Mouse (Mus musculus): ENCODE results near the gene Ppp2r5b.

The Ppp2r5b gene

DNA sequence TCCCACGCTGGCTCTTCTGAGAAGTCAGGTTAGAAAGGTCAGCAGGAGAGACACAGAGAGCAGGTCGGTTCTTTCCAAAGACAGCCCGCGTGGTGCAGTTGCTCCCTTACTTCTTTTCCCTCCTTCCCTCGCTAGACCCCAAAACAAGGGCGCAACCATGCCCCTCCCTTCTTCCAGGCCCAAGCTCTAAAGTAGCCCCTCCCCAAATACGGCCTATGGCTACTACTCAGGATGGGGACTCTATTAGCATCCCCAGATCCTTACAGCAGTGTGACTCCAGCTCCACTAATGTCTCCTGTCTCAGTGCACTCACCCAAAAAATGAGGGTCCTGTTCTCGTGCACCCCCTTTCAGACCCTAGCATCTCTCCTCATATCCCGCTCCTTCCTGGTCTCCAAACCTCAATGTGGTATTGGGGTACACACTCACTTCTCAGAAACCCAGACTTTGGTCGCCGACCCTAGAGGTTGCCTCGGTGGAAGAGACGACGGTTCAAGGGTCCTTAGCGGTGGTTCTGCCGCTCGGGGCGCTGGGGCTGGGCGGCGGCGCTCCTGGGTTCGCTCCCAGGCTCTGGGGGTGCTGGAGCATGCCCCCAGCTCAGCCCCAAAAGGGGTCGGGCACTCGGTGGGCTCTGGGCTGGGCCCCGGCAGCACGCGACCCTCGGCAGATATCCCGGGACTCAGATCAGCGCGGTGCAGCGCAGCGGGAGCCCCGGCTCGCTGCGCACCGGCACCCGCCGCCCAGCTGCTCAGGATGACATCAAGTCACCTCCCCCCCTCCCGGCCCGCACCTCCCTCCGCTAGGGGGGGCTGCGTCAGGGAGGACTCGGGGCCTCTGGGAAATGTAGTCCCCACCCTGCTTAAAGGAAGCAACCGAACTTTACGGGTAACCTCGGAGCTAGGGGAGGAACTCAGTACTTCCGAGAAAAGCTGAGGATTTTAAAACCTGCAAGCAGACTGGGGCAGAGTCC, at the start of gene Ppp2r5b:
Ppp2r5b (minus strand) TSS at position 789 of the 969 bp plus-strand sequence.
- in situ Hi-C loops (cut with MboI) = no loop called here

DNA sequence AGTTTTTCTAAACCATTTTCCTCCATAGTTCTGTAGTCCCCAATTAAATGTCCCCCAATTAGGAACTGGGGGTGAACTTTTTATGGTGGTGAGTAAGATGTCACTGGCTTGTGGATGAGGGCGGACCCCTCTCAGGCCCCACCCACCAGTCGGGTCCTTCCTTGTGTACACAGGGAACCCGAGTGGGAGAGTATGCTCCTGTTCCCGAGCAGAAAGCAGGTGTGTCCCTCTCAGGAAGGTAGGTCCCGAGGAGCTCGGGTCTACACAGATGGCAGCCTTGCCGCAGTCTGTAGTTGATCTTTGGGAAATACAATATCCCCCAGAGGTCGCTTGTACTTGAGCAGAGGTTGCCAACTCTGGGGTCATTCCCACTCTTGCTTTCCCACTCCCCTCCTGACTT, 49.6 kb upstream of the Ppp2r5b start:
- in situ Hi-C loops (cut with MboI) = no loop called here

DNA sequence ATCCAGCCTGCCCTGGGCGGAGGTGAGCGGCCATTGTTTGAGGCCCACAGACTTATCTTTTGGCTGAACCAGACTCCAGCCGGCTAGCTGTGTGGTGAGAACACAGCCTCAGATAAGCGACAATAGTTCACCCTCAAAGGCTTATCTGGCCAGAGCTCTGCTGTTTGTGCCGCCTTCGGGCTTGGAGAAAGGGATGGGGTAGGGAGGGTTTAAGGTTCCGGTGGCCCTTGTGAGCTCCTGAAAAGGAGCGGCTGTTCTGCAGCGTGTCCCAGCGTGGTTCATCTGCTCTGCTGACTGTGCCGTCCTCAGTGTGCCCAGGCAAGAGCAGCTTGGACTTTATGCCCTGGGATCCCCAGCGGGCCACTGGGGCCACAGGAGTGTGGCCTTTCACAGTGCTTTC, 48.8 kb upstream of the Ppp2r5b start:
- in situ Hi-C loops (cut with MboI) = no loop called here

DNA sequence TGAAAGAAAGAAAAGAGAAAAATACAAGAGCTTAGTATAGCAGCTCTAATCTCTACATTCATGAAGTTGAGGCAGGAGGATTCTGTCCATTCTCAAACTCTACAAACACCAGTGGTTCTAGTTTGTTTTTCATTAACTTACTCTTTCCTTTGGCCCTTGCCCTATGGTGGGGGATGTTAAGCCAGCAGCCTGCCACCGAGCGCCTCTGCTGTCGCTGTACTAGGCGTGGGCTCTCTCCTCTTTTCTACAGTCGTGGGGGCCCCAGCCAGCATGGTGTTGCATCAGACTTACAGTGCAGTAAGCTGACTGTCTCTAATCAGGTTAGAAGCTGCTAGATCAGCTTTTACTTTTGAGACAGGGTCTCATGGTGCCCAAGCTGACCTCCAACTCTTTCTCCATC, 47.3 kb upstream of the Ppp2r5b start:
- in situ Hi-C loops (cut with MboI) = no loop called here

DNA sequence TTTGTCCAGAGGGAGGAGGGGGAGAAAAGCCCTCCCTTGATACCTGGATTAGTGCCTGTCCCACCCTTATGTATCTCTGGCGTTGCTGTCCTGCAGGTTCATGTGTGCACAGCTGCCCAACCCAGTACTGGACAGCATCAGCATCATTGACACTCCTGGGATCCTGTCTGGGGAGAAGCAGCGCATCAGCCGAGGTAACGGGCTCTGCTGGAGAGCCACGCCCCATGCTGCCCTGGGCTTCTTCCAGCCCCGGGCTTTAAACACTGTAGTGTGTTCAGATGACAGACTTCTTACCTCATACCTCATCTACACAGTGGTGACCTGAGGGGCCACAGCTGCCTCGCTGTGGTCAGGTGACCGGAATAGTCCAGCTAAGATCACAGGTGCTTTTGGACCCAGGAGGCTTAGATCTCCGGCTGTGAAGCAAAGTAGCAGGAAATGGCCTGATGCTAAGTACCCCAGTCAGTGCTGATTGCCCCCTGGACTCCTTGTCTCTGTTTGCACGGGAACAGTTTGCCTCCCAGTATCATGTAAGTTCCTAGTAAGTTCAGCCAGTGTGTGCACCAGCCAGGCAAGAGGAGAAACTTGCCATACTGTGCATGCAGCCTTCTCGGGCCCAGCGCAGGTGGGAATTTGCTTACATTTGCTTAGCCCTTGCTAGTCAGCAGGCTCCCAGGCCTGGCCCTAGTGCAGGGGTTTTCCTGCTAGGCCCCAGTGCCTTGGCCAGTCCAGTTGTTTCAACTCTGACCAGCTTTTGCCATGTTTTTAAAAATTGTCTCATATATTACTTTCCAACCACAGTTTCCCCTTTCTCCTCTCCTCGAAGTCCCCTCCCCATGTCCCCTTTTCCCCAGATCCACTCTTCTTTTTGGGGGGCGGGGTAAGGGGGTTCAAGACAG, 45.7 kb upstream of the Ppp2r5b start:
- in situ Hi-C loops (cut with MboI) = no loop called here

DNA sequence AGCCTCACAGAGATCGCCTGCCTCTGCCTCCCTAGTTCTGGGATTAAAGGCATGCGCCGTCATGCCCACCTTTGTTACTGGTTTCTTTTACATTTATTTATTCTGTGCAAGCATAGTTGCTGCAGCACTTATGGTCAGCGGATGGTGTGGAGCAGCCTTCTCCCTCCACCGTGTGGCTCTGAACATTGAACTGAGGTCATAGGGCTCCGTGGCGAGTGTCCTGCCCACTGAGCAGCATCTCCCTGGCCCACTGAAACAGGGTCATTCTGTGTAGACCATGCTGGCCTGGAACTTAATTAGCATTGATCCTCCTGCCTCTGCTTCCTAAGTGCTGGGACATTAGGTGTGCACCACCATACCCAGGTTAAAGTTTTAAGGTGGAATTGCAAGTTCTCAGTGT, 44.9 kb upstream of the Ppp2r5b start:
- in situ Hi-C loops (cut with MboI) = no loop called here

DNA sequence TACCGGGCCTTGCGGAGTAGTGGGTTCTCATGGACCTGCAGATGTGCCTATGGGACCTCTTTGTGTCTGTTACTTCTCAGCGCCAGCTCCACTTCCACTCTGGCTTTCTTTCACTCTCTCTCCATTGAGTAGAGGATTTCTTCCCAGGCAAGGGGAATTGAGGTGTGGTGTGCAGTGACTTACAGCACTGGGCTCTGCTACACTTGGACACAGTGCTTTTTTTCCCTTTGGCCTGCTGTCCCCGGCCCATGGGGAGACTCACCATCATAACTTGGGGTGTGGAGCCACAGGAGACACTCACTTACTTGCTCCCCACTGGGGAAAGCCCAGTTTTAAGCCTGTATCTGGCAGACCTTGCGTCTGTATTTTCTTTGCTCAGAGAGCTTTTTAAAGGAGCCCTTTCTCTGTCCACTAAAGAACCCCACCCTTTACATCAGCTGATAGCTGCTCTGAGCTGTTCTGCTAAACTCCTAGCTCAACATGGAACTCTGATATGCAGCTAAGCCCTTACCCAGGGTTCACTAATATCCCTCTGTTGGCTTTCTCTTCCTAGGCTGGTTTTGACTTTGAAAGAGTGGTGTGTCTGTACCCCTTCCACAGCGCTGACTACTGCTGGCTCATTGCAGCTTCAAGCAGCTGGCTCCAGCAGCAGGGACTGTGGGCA, 43.9 kb upstream of the Ppp2r5b start:
- in situ Hi-C loops (cut with MboI) = no loop called here

DNA sequence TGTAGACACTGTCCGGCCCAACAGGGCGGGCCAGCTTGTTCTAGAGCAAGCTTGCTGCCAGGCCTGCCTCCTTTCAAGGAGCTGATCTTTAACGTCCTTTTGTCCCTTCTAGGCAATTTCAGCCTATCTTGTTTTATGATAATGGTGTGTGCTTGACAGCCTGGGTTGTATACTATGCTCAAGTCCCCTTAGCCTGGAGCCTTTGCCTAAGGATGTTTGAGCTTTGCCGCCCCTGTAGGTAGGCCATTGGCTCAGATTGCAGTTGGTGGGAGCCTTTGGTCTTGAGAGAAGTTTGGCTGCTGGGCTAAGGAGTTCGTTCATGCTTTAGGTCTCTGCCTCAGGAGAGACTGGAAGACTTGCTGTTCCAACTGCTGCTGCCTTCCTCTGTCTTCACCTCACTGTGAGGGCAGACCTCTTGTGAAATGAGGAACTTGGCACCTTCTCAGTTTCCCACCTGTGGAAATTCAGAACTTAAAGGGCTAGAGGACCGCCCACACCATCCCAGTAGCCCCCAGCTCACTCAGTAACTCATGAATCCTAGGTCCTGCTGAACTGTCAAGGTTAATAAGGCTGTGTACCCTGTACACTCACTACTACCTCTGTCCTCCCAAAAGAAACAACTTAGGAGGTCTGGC, 42.9 kb upstream of the Ppp2r5b start:
- in situ Hi-C loops (cut with MboI) = no loop called here

DNA sequence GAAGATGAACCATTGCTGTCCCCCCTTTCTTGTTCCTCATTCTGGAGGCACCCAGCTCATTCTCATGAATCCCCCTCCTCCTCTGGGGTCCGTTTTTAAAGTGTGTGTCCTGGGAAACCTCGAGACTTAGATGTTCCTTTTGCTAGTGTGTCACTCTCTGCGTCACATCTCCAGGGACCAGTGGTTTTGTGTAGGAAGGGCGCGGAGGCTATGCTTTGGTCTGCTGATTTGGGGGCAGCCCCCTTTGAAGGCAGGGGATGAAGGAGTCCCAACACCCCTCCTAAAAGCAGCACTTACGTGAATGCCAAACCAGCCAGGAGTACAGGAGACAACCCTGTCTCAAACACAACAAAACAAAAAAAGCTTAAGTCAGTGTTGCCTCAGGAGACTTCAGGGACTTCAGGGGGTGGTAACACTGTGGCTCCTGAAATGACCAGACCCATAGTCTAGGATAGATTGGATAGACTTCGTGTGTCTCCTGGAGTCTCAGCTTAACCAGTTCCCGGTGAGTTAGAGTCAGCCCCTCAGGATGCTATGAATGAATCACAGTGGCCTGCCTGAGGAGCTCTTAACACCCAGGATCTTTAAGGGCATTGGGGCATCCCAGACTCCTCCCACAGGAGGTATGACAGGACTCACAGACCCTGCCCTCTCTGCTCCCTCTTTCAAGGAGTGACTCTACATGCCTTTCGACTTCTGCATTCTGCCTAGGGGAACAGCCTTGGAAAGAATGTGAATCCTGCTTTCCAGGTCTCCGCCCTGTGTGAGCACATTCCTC, 42.2 kb upstream of the Ppp2r5b start:
- in situ Hi-C loops (cut with MboI) = no loop called here

DNA sequence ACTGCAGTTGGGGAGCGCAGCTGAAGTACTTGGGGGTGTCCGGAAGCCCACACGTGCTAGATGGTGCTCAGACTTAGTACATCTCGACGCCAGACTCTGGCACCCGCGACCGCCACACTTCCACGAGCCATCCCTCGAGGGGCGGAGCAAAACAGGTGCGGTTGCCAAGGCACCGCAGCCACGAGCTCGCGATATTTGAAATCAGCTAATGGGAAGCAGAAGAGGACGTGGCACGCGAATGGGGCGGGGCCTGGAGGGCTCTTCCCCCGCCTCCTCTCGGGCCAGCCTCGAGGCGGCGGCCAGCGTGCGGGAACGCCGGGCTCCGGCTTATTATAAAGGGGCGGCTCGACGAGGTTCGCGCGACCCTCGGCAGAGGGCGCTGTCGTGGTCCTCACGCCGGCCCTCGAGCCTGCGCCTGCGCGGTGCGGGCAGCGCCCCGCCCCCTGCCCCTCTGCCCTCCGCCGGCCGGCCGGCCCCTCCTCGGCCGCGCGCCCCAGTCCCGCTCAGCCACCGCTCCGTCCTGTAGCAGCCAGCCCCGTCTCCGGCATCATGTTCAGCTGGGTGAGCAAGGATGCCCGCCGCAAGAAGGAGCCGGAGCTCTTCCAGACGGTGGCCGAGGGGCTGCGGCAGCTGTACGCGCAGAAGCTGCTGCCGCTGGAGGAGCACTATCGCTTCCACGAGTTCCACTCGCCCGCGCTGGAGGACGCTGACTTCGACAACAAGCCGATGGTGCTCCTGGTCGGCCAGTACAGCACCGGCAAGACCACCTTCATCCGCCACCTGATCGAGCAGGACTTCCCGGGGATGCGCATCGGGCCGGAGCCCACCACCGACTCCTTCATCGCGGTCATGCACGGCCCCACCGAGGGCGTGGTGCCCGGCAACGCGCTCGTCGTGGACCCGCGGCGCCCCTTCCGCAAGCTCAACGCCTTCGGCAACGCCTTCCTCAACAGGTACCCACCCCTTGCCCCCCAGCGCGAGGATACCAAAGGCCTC, 41.1 kb upstream of the Ppp2r5b start, which contains the start of gene Ehd1:
Ehd1 (plus strand) TSS at position 300 of the 996 bp plus-strand sequence.
- in situ Hi-C loops (cut with MboI) = no loop called here

DNA sequence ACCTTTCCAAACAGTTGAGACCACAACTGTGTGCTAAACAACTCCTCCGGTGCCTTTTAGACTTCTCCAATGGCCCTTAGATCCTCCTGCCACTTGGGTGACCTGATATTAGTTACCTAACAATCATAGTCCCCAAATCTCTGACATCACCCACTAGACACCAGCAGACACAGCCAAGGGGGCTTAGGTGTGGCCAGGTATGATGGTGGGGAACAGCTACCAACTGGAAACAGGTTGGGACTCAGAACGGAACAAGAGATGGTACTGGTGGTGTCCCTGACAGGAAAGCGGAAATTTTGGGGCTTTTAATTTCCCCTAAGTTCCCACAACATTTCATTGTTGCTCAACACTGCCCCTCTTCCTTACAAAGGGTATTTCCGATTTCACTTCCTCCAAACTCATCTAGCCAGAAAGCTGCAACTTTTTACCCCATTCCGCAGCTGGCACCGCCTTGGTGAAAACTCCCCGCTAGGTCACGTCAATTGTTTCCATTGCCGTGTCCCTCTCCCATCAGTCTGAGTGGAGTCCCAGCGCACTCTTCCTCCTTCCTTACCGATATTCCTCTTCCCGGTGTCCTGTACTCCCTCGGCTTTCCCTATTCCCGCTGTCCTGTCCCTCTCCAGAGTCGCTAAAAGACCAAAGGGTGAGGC, 40.2 kb upstream of the Ppp2r5b start:
- in situ Hi-C loops (cut with MboI) = no loop called here

DNA sequence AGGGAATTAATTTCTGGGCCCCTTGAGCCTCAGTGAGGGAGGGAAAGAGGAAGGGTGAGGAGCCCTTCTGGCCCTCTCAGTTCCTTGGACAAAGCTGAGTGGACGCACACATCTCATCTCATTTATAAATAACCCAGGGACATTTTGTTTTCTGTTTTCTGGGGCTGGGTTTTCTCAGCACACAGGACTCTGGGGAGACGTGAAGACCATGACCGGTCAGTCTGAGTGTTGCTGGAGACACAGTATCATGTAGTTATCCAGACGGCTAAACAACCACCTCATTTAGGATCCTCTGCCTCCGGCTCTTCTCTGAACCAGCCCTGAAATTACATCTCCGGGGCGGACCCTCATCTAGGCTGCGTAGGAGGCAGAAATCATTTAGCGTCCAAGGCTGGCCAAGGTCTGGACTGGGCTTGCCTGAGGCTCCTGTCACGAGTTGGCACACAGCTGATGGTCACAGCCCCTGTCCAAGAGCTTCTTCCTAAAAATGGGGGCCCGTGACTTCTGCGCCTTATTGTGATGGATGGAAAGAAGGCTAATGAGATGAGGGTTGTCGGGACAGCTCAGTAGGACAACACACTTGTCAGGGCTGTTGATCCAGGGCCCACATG, 38.4 kb upstream of the Ppp2r5b start:
- in situ Hi-C loops (cut with MboI) = loop anchor here (5.0 kb wide), 1 partner anchor 33 kb away; the partner anchor contains the start of gene Cdc42bpg

DNA sequence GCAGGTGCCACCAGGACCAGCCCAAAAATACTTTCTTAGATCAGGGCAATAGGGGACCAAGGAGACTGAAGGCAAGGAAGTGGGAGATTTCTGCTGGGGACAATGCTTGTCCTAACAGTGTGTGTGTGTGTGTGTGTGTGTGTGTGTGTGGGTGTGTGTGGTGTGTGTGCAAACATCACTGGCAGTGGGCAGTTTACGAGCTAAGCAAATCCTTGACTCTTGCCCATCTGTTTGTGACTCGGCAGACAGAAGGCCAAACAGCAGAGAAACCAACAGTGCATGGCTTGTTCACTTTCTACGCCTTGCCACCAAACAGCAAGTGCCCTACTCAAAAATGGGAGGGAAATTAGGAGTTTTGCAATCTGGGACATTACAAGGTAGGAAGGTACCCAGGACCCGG, 37.9 kb upstream of the Ppp2r5b start:
- in situ Hi-C loops (cut with MboI) = loop anchor here (5.0 kb wide), 1 partner anchor 34 kb away; the partner anchor contains the start of gene Cdc42bpg

DNA sequence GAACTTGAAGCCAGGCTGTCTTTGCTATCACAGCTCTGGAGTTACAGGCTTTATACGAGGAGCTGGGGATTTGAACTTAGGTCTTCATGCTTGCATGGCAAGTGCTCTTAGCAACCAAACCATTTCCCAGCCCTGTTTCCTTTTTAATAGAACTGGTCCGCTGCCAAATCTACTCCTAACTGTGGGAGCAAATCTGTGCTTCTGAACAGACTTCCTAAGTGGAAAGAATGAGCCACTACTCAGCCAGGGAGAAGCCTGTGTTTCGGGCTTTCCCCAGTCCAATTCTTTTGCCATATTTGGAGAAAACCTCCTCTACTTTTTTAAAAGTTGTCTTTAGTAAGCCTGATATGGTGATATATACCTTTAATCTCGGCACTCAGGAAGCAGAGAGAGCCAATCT, 37.1 kb upstream of the Ppp2r5b start:
- in situ Hi-C loops (cut with MboI) = loop anchor here (5.0 kb wide), 1 partner anchor 35 kb away; the partner anchor contains the start of gene Cdc42bpg

DNA sequence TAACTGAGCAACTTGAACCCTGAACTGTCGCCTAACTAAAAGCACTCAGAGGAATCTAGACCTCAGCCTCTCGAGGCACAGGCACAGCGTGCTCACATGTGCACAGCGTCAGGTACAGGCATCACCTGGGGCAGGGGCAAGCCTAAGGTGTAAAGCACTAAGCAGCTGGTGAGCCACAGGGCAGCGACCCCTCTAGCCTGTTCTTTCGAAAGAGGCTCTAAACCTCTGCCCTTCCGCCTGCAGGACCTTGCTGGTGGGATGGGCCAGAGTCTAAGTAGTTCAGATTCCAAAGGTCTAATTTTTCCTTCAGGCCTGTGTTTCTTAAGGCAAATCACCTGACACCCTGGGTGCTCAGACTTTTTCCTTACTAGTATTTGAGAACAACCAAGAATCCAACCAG, 36.4 kb upstream of the Ppp2r5b start:
- in situ Hi-C loops (cut with MboI) = loop anchor here (5.0 kb wide), 1 partner anchor 35 kb away; the partner anchor contains the start of gene Cdc42bpg

DNA sequence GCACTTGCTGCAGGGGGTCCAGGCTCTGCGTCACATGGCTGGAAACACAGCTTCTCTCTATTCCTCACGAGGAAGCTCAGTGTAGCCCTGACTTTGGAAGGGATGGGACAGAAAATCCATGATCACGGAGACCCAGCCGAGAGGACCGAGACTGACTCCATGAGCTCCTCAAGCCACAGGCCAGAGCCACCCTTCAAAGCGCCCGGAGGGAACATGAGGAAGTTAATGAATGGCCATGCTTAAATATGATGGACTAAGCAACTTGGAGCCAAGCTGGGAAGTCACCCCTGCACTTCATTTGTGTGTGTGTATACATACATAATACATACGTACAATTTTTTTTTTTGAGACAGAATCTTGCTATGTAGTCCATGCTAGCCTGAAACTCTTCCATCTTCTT, 35.5 kb upstream of the Ppp2r5b start:
- in situ Hi-C loops (cut with MboI) = loop anchor here (5.0 kb wide), 1 partner anchor 36 kb away; the partner anchor contains the start of gene Cdc42bpg

DNA sequence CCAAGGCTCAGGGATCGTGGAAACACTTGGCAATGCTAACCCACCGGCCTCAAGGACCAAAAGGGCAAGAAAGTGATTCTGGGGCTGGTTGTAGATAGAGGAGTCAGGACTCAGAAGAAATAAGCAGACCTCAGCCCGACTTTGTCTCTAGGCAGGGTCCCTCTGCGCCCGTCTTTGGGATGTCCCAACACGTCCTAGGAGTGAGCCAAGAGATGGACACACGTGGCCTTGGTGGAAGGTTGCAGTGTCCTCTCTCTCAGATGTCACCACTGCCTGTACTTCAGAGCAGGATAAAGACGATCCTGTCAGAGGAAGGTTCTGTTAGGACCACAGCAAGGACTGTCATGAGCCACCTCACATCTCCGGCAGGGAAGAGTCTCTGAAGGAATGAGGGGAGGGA, 35.0 kb upstream of the Ppp2r5b start:
- in situ Hi-C loops (cut with MboI) = loop anchor here (5.0 kb wide), 1 partner anchor 37 kb away; the partner anchor contains the start of gene Cdc42bpg
